Mouse (Mus musculus): Measurements from ENCODE around the gene Zdhhc8. TPM values are rescaled to one million over a fixed set of nuclear protein-coding genes. Genes with fewer than 3 reads are reported as not detected.
"Not testable (repeated sequence)": the region's sequence is repeated elsewhere in the genome, so short reads cannot be mapped to it uniquely, and the experiment has no call there.

Gene Zdhhc8
- total RNA-seq, 2 experiments from 2014 or later = 19.7 to 21.5 TPM

- DNase-seq = no peak
- intact Hi-C loops (cut with DNase I) = no loop called here
Observed at GRCm38 (mm10) chr16:18201620-18202019, 33.3 kb downstream of the Zdhhc8 start.

- intact Hi-C loops (cut with DNase I) = no loop called here
- DNase-seq = no peak
Observed at GRCm38 (mm10) chr16:18200062-18200461, 34.9 kb downstream of the Zdhhc8 start.

DNA sequence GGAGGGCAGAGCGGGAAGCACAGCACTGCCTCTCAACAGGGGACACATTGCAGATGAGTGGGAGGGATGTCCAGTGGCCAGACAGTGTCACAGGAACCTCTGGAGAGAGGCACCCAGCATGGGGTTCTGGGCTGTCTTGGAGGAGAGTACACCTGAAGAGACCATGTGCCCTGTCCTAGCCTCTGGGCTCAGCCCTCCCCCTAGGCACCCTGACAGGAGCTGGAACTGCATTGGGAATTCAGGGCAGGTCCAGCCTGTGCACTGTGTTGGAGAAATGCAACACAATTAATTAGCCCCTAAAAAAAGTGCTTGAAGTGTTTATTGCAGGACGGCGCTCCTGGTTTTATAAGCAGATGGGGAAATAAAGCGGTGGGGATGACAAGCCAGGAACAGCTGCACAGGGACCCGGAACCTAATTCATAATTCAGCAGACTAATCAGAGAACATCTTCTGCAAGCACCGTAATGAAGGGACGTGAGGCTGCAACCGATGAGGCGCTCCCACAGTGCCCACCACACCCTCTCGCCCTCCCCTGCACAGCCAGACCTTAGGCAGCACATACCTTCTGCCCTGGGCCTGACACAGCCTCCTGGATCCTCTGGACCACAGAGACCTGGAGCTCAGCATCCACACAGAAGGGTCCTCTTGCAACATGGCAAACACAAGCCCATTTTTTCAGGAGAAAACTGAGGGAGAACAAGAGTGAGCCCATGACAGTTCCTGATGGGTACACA lies 36.4 kb downstream of the Zdhhc8 start:
- no peak for DNase-seq
- intact Hi-C loops (cut with DNase I) = no loop called here

GRCm38 (mm10) chr16:18197881-18198280 lies 37.1 kb downstream of the Zdhhc8 start:
- DNase-seq = no peak
- intact Hi-C loops (cut with DNase I) = no loop called here

DNA sequence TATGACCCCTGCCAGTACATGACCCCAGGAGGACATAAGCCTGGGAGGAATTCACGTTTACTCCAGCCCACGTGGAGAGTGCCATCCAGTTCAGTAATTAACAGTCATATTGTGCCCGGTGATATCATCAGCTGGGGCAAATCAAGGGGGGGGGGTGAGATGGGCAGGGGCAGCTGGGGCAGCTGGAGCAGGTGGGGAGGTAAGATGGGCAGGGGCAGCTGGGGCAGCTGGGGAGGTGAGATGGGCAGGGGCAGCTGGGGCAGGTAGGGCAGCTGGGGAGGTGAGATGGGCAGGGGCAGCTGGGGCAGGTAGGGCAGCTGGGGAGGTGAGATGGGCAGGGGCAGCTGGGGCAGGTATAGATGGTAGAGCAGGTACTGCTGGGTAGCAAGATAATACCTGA lies 39.4 kb downstream of the Zdhhc8 start:
- intact Hi-C loops (cut with DNase I) = not testable (repeated sequence)

GRCm38 (mm10) chr16:18195068-18195467 lies 39.9 kb downstream of the Zdhhc8 start:
- intact Hi-C loops (cut with DNase I) = no loop called here
- DNase-seq = no peak

More for the DNA sequence above, 39.4 kb downstream of the Zdhhc8 start:
- not testable (repeated sequence) for DNase-seq

DNA sequence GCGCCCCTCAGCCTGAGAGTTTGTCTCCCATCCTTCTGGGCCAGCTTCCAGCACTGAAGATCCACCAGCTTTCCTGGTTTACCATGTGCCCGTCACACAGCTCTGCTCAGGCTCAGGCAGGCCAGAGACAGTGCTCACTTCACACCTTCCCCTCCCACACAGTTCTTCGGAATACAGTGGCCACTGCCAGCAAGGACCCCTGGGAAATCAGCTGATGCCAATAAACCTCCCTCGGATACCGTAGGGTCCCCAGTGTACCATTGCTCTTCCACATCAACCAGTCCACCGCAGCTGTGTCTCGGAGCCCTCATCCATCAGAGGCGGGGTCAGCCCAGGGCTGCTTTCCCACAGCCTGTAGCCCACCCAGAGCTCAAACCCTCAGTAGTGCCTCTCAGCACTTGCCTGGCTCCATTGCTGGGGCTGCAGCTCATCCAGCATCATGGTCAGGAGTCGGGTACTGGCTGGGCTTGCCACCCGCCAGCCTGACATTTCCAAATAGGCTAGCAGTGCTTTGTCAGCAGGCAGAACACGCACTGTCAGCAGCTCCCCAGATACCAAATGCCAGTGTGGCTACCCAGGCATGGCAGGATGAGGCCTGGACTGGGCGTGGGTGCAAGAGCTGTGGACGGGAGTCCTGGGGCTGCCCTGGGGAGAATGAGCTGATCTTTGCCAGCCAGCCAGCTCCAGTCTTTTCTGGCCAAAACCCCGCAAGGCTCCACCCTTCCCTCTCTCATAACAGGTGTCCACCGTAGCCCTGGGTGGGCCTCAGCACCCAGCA lies 40.5 kb downstream of the Zdhhc8 start:
- DNase-seq = no peak
- intact Hi-C loops (cut with DNase I) = no loop called here

- DNase-seq = no peak
- intact Hi-C loops (cut with DNase I) = no loop called here
Observed at GRCm38 (mm10) chr16:18191006-18191405, 43.9 kb downstream of the Zdhhc8 start.

- intact Hi-C loops (cut with DNase I) = no loop called here
- DNase-seq = no peak
Observed at GRCm38 (mm10) chr16:18187221-18187620, 47.7 kb downstream of the Zdhhc8 start.

DNA sequence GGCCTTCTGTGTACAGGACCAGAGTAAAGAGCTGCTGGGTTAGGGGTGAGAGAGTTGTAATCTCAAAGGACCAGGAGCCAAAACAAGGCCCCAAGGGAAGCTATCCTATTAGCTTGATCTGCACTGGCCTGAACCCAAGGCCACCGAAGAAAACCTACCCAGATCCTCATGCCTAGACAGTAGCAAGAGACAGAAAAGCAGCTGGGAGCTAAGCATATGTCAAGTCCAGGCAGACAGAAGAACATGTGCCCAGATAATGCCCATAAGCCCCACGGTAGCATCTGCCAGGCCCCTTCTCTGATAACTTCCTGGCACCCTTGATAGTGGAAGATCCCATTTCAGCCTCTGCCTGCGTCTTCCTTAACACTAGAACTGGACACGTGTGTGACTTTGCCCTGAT lies 48.1 kb downstream of the Zdhhc8 start:
- no peak for DNase-seq
- intact Hi-C loops (cut with DNase I) = no loop called here

- DNase-seq = no peak
- intact Hi-C loops (cut with DNase I) = no loop called here
Observed at GRCm38 (mm10) chr16:18185715-18186449, 49.1 kb downstream of the Zdhhc8 start.

DNA sequence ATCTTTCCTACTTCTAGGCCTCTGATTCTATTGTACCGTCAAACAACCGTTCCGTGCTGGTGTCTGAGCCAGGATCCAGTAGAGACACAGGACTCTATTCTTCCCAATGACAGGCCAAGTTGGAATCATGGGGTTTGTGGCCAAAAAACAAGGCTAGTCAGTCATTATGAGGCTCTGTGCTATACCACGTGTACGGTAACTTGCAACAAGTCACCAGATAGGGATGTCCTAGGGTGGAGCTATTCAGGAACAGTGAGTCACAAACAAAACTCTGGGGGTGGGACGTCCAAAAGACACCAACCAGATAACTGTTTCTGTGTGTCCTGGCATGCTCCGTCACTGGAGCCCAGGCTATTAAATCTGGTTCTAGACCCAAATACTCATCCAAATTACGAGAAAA lies 52.2 kb downstream of the Zdhhc8 start:
- intact Hi-C loops (cut with DNase I) = no loop called here
- no peak for DNase-seq

DNA sequence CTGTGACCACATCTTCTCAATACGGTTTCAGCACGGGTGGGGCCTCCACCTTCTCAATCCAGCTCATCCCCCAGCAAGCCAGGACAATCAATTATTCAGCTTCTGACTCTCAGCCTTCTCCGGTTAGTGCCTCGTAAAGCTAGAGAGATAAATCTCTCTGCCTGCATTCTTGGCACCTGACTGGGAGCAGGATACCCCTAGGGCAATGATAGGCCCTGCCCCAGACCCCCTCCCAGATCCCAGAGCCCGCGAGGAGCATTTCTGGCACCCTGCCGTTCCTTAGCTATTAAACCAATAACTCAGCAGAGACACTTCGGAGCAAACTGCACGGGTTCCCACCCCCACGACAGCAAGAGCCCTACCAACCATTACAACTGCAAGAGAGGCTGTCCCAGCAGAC lies 53.5 kb downstream of the Zdhhc8 start:
- no peak for DNase-seq
- intact Hi-C loops (cut with DNase I) = no loop called here

DNA sequence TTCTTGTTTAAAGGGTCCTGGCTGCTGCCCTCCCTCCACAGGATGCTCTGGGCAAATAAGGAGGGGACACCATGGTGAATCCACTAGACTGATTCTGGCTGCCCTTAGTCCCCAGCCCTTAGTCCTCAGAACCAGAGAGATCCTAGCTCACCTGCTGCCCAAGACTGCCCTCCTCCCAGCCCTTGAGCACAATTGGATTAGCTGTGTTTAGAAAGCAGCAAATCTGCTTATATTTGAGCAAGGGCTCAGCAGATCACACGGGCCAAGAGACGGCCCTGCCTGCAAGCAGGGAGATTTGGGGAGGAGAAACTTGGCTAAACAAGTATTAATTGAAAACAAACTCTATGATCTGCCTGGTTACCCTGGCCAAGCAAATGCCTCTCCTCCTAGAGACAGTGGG lies 55.3 kb downstream of the Zdhhc8 start:
- intact Hi-C loops (cut with DNase I) = no loop called here

GRCm38 (mm10) chr16:18176758-18177157 lies 58.2 kb downstream of the Zdhhc8 start:
- intact Hi-C loops (cut with DNase I) = no loop called here
- no peak for DNase-seq

More for the DNA sequence above, 55.3 kb downstream of the Zdhhc8 start:
- DNase-seq = no peak

- DNase-seq = no peak
- intact Hi-C loops (cut with DNase I) = no loop called here
Observed at GRCm38 (mm10) chr16:18175817-18176541, 59.0 kb downstream of the Zdhhc8 start.

DNA sequence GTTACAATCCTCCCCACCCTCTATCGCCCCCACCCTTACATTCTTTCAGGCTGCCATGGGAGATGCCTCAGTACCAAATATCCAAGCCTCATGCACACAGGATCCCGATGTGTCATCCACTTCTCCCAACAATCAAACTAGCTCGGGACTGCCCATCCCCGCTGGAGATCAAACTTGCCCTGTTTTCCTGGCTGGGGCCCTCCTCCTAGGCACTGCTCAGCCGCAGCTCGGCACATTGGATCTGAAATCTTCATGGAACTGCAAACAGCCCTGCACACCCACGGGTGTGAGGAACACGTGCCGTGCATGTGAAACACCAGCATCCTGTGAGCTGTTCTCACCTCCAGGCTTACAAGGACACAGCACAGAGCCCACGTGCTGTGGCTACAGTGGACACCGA lies 61.1 kb downstream of the Zdhhc8 start:
- DNase-seq = no peak
- intact Hi-C loops (cut with DNase I) = loop anchor here (2.0 kb wide), 1 partner anchor 35 kb away; no protein-coding TSS in a partner anchor

- DNase-seq = no peak
- intact Hi-C loops (cut with DNase I) = loop anchor here (2.0 kb wide), 1 partner anchor 36 kb away; no protein-coding TSS in a partner anchor
Observed at GRCm38 (mm10) chr16:18173231-18173630, 61.7 kb downstream of the Zdhhc8 start.

DNA sequence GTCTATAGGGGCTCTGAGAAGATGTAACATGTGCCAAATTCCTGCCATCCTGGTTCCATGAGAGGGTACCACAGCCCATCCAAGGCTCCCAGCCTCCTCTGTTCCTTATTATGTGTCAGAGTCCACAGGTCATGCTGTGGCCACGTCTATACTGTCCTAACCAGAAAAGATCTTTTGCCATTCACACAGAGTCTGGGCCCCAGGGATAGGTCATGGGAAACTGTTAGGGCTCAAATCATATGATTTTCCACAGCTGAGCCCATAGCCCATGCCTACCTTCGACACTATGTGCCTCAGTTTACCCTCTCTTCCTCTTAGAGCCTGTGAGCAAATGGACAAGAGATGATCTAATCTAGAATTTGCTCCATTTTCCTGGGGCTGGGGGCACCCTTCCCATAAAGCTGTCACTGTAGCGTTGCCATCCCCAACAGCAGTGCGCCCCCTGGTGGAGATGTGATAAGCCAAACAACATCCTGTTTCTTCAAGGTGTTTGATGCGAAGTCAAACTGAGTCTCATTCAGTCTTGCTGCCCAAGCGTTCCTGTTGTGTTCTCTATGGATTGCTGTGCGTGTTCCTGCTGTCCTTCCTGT lies 62.6 kb downstream of the Zdhhc8 start:
- DNase-seq = peak; percentile 74 to 84
- intact Hi-C loops (cut with DNase I) = loop anchor here (1.0 to 2.0 kb wide), 3 partner anchors 36 to 64 kb away; partner anchors contain the start of gene Rtn4r
